Mouse (Mus musculus): ENCODE measurements around the gene Ms4a6c. TPM values are rescaled to one million over a fixed set of nuclear protein-coding genes. Genes with fewer than 3 reads are reported as not detected.
"Not testable (repeated sequence)": the region's sequence is repeated elsewhere in the genome, so short reads cannot be mapped to it uniquely, and the experiment has no call there.

Ms4a6c gene
- polyA plus RNA-seq, 1 experiment from 2014 or later = 2.5 TPM

- H3K36me3 ChIP-seq (replicated peaks) = no peaks in the 10 kb centered on the region
- H3K4me3 ChIP-seq = no peak overlapping the region
- WGBS = 84% methylated on average over 3 of the region's 3 CpGs
- no peaks in the 10 kb centered on the region for H3K4me1 ChIP-seq
- no peak for ATAC-seq (replicated peaks)
- no peak overlapping the region for H3K27ac ChIP-seq
- H3K9ac ChIP-seq = no peak overlapping the region
- H3K27me3 ChIP-seq (replicated peaks) = no peaks in the 10 kb centered on the region
- no peaks in the 10 kb centered on the region for H3K9me3 ChIP-seq
- no peak overlapping the region for H3K4me2 ChIP-seq
Measured at GRCm38 (mm10) chr19:11484388-11484787, 15.2 kb downstream of the Ms4a6c start.

- ATAC-seq (replicated peaks) = no peak
- Histone ChIP-seq H3K4me3 (no peak overlapping the region), H3K27ac (no peak overlapping the region), H3K4me2 (no peak overlapping the region), H3K9me3 (no peaks in the 10 kb centered on the region), H3K36me3 (replicated peaks) (no peaks in the 10 kb centered on the region), H3K9ac (no peak overlapping the region), H3K27me3 (replicated peaks) (no peaks in the 10 kb centered on the region), H3K4me1 (no peaks in the 10 kb centered on the region)
- 90% methylated on average over 3 of the region's 3 CpGs for WGBS
Measured at GRCm38 (mm10) chr19:11485266-11485665, 16.1 kb downstream of the Ms4a6c start.

GRCm38 (mm10) chr19:11485746-11486145, 16.6 kb downstream of the Ms4a6c start, which contains the start of gene Gm8369:
TSS of gene Gm8369 (plus strand) at chr19:11485938.
- H3K4me2 ChIP-seq = no peak within 1 kb of the TSS
- H3K36me3 ChIP-seq (replicated peaks) = no peaks in the 10 kb centered on the region
- H3K4me1 ChIP-seq = no peaks in the 10 kb centered on the region
- H3K4me3 ChIP-seq = no peak within 1 kb of the TSS
- H3K9ac ChIP-seq = no peak within 1 kb of the TSS
- 86% methylated on average over 2 of the region's 2 CpGs for WGBS
- ATAC-seq (replicated peaks) = no peak
- no peaks in the 10 kb centered on the region for H3K9me3 ChIP-seq
- H3K27ac ChIP-seq = no peak within 1 kb of the TSS
- H3K27me3 ChIP-seq (replicated peaks) = no peaks in the 10 kb centered on the region

- no peak overlapping the region for H3K4me3 ChIP-seq
- 83% methylated on average over 1 of the region's 1 CpGs for WGBS
- H3K4me2 ChIP-seq = no peak overlapping the region
Measured at GRCm38 (mm10) chr19:11486599-11486998, 17.4 kb downstream of the Ms4a6c start.

GRCm38 (mm10) chr19:11491406-11492189, 22.4 kb downstream of the Ms4a6c start:
- Histone ChIP-seq H3K4me3 (no peak overlapping the region), H3K27ac (no peak overlapping the region), H3K9me3 (no peaks in the 10 kb centered on the region), H3K4me2 (no peak overlapping the region), H3K27me3 (replicated peaks) (no peaks in the 10 kb centered on the region), H3K9ac (no peak overlapping the region), H3K4me1 (no peaks in the 10 kb centered on the region), H3K36me3 (replicated peaks) (no peaks in the 10 kb centered on the region)
- 74% methylated on average over 4 of the region's 4 CpGs for WGBS
- ATAC-seq (replicated peaks) = no peak

More at GRCm38 (mm10) chr19:11486599-11486998, 17.4 kb downstream of the Ms4a6c start:
- Histone ChIP-seq H3K27ac (no peak overlapping the region), H3K27me3 (replicated peaks) (no peaks in the 10 kb centered on the region), H3K36me3 (replicated peaks) (no peaks in the 10 kb centered on the region), H3K9ac (no peak overlapping the region), H3K4me1 (no peaks in the 10 kb centered on the region), H3K9me3 (no peaks in the 10 kb centered on the region)
- no peak for ATAC-seq (replicated peaks)

- Histone ChIP-seq H3K9ac (no peak overlapping the region), H3K36me3 (replicated peaks) (no peaks in the 10 kb centered on the region), H3K4me1 (no peaks in the 10 kb centered on the region), H3K4me3 (no peak overlapping the region), H3K9me3 (no peaks in the 10 kb centered on the region), H3K27ac (no peak overlapping the region), H3K27me3 (replicated peaks) (no peaks in the 10 kb centered on the region), H3K4me2 (no peak overlapping the region)
- 84% methylated on average over 1 of the region's 1 CpGs for WGBS
- no peak for ATAC-seq (replicated peaks)
Measured at GRCm38 (mm10) chr19:11492671-11493070, 23.5 kb downstream of the Ms4a6c start.

- H3K36me3 ChIP-seq (replicated peaks) = no peaks in the 10 kb centered on the region
- H3K27me3 ChIP-seq (replicated peaks) = no peaks in the 10 kb centered on the region
- no peaks in the 10 kb centered on the region for H3K4me1 ChIP-seq
- H3K4me2 ChIP-seq = no peak overlapping the region
- H3K9ac ChIP-seq = no peak overlapping the region
- H3K27ac ChIP-seq = no peak overlapping the region
- ATAC-seq (replicated peaks) = no peak
- 81% methylated on average over 3 of the region's 3 CpGs for WGBS
- H3K9me3 ChIP-seq = no peaks in the 10 kb centered on the region
- H3K4me3 ChIP-seq = no peak overlapping the region
Measured at GRCm38 (mm10) chr19:11494519-11494918, 25.4 kb downstream of the Ms4a6c start.

- Histone ChIP-seq H3K27ac (no peak overlapping the region), H3K27me3 (replicated peaks) (no peaks in the 10 kb centered on the region), H3K4me3 (no peak overlapping the region), H3K4me1 (no peaks in the 10 kb centered on the region), H3K4me2 (no peak overlapping the region), H3K9ac (no peak overlapping the region), H3K9me3 (no peaks in the 10 kb centered on the region), H3K36me3 (replicated peaks) (no peaks in the 10 kb centered on the region)
- no peak for ATAC-seq (replicated peaks)
- WGBS = 86% methylated on average over 6 of the region's 6 CpGs
Measured at GRCm38 (mm10) chr19:11496361-11496760, 27.2 kb downstream of the Ms4a6c start.

GRCm38 (mm10) chr19:11497300-11497699, 28.1 kb downstream of the Ms4a6c start:
- not testable (repeated sequence) for H3K4me3 ChIP-seq; ATAC-seq (replicated peaks)
- WGBS = 83% methylated on average over 1 of the region's 1 CpGs

GRCm38 (mm10) chr19:11500796-11501195, 31.6 kb downstream of the Ms4a6c start:
- Histone ChIP-seq H3K27me3 (replicated peaks) (no peaks in the 10 kb centered on the region), H3K9me3 (no peaks in the 10 kb centered on the region), H3K4me1 (no peaks in the 10 kb centered on the region), H3K9ac (no peak overlapping the region), H3K4me2 (no peak overlapping the region), H3K27ac (no peak overlapping the region), H3K36me3 (replicated peaks) (no peaks in the 10 kb centered on the region), H3K4me3 (no peak overlapping the region)
- 94% methylated on average over 1 of the region's 1 CpGs for WGBS
- ATAC-seq (replicated peaks) = no peak

More at GRCm38 (mm10) chr19:11497300-11497699, 28.1 kb downstream of the Ms4a6c start:
- not testable (repeated sequence) for H3K4me2 ChIP-seq; H3K4me1 ChIP-seq; H3K9me3 ChIP-seq; H3K36me3 ChIP-seq (replicated peaks); H3K9ac ChIP-seq; H3K27me3 ChIP-seq (replicated peaks); H3K27ac ChIP-seq

- H3K4me1 ChIP-seq = no peaks in the 10 kb centered on the region
- H3K27me3 ChIP-seq (replicated peaks) = no peaks in the 10 kb centered on the region
- no peak overlapping the region for H3K9ac ChIP-seq
- no peak for ATAC-seq (replicated peaks)
- no peaks in the 10 kb centered on the region for H3K9me3 ChIP-seq
- H3K4me2 ChIP-seq = no peak overlapping the region
- H3K27ac ChIP-seq = no peak overlapping the region
- no peaks in the 10 kb centered on the region for H3K36me3 ChIP-seq (replicated peaks)
- no peak overlapping the region for H3K4me3 ChIP-seq
- 92% methylated on average over 4 of the region's 4 CpGs for WGBS
Measured at GRCm38 (mm10) chr19:11501326-11501725, 32.2 kb downstream of the Ms4a6c start.

- H3K4me2 ChIP-seq = no peak overlapping the region
- no peak overlapping the region for H3K27ac ChIP-seq
- H3K4me3 ChIP-seq = no peak overlapping the region
- H3K9me3 ChIP-seq = no peaks in the 10 kb centered on the region
- no peaks in the 10 kb centered on the region for H3K4me1 ChIP-seq
- ATAC-seq (replicated peaks) = no peak
- no peaks in the 10 kb centered on the region for H3K27me3 ChIP-seq (replicated peaks)
- 82% methylated on average over 1 of the region's 1 CpGs for WGBS
- no peaks in the 10 kb centered on the region for H3K36me3 ChIP-seq (replicated peaks)
- H3K9ac ChIP-seq = no peak overlapping the region
Measured at GRCm38 (mm10) chr19:11504857-11505256, 35.7 kb downstream of the Ms4a6c start.

GRCm38 (mm10) chr19:11513458-11513857, 44.3 kb downstream of the Ms4a6c start:
- no peak overlapping the region for H3K4me3 ChIP-seq
- H3K27me3 ChIP-seq (replicated peaks) = no peaks in the 10 kb centered on the region
- no peaks in the 10 kb centered on the region for H3K9me3 ChIP-seq
- H3K9ac ChIP-seq = no peak overlapping the region
- H3K27ac ChIP-seq = no peak overlapping the region
- no peak for ATAC-seq (replicated peaks)
- H3K4me1 ChIP-seq = no peaks in the 10 kb centered on the region
- WGBS = 68% methylated on average over 1 of the region's 1 CpGs
- H3K4me2 ChIP-seq = no peak overlapping the region
- H3K36me3 ChIP-seq (replicated peaks) = no peaks in the 10 kb centered on the region

All from midbrain, embryonic 15.5 days (tissue).